Mouse (Mus musculus) thymus, adult 18-20 months (tissue): ENCODE results near the gene Spred2.

Experiments used
- DNase-seq, 2 experiments: peaks; one replicate each; pipeline ENCODE4 v3.0.0; 2022; ENCODE audit warnings: mixed read lengths in 2 of 2

Gene Spred2

GRCm38 (mm10) chr11:19923888-19924756 is at the start of gene Spred2:
Gene Spred2, plus strand, starts transcription at chr11:19924375.
- DNase-seq: peak; percentile 70 to 81

GRCm38 (mm10) chr11:19875551-19875950 is 48.6 kb upstream of the Spred2 start:
- no peak for DNase-seq

- DNase-seq: no peak
These were observed 48.2 kb upstream of the Spred2 start for GRCm38 (mm10) chr11:19875964-19876363.

GRCm38 (mm10) chr11:19877239-19877915 is 46.8 kb upstream of the Spred2 start:
- no peak for DNase-seq

- no peak for DNase-seq
These were observed 42.8 kb upstream of the Spred2 start for GRCm38 (mm10) chr11:19881342-19881741.

GRCm38 (mm10) chr11:19890700-19891406 is 33.3 kb upstream of the Spred2 start:
- no peak for DNase-seq

GRCm38 (mm10) chr11:19893233-19893632 is 30.9 kb upstream of the Spred2 start:
- no peak for DNase-seq

GRCm38 (mm10) chr11:19899621-19900020 is 24.6 kb upstream of the Spred2 start:
- no peak for DNase-seq

- no peak for DNase-seq
These were observed 23.5 kb upstream of the Spred2 start for GRCm38 (mm10) chr11:19900712-19901111.

GRCm38 (mm10) chr11:19911216-19911615 is 13.0 kb upstream of the Spred2 start:
- DNase-seq: no peak

GRCm38 (mm10) chr11:19912179-19912578 is 12.0 kb upstream of the Spred2 start:
- DNase-seq: no peak

- no peak for DNase-seq
These were observed 11.5 kb upstream of the Spred2 start for GRCm38 (mm10) chr11:19912661-19913060.

- DNase-seq: no peak
These were observed 10.4 kb upstream of the Spred2 start for GRCm38 (mm10) chr11:19913761-19914160.

- DNase-seq: no peak
These were observed 6.6 kb upstream of the Spred2 start for GRCm38 (mm10) chr11:19917381-19918245.

- DNase-seq: no peak
These were observed 6.0 kb upstream of the Spred2 start for GRCm38 (mm10) chr11:19918246-19918540.

- DNase-seq: peak in 1 of 2 experiments; percentile 19
These were observed 4.8 kb upstream of the Spred2 start for GRCm38 (mm10) chr11:19919460-19919784.

GRCm38 (mm10) chr11:19919785-19920671 is 4.1 kb upstream of the Spred2 start:
- peak; percentile 78 to 80 for DNase-seq

GRCm38 (mm10) chr11:19921723-19922122 is 2.5 kb upstream of the Spred2 start:
- no peak for DNase-seq

GRCm38 (mm10) chr11:19922208-19922607 is 2.0 kb upstream of the Spred2 start:
- DNase-seq: no peak

GRCm38 (mm10) chr11:19924757-19925148 is 578 bp downstream of the Spred2 start:
- peak; percentile 62 to 71 for DNase-seq

GRCm38 (mm10) chr11:19925149-19925975 is 1.2 kb downstream of the Spred2 start:
- DNase-seq: peak; percentile 63 to 70
